Mouse (Mus musculus) gastrocnemius, adult 18-20 months (tissue): ENCODE data around the gene Snx30. TPM values are rescaled to one million over a fixed set of nuclear protein-coding genes. Genes with fewer than 3 reads are reported as not detected.
"Not testable (repeated sequence)": the region's sequence is repeated elsewhere in the genome, so short reads cannot be mapped to it uniquely, and the experiment has no call there.

ENCODE experiments used
- DNase-seq: peaks from one replicate; pipeline ENCODE4 v3.0.0; 2021; ENCODE audit warnings: low spot score
- total RNA-seq, 2 experiments: library from RNA; stranded (reverse); gene quantifications; 2 replicates each; pipeline ENCODE4 v1.2.3; 2021

The Snx30 gene
- total RNA-seq, 2 experiments from 2014 or later, result 2.9 to 3.7 TPM

- not testable (repeated sequence) for DNase-seq
Measured at GRCm38 (mm10) chr4:59793626-59794025, 12.0 kb upstream of the Snx30 start.

- DNase-seq, result no peak
Measured at GRCm38 (mm10) chr4:59794116-59794515, 11.5 kb upstream of the Snx30 start.

GRCm38 (mm10) chr4:59795788-59796455 is 9.7 kb upstream of the Snx30 start:
- DNase-seq, result no peak

- DNase-seq, result no peak
Measured at GRCm38 (mm10) chr4:59800181-59800580, 5.5 kb upstream of the Snx30 start.

- no peak for DNase-seq
Measured at GRCm38 (mm10) chr4:59801489-59801888, 4.2 kb upstream of the Snx30 start, which contains the start of gene Inip. Gene Inip (minus strand): TSS chr4:59801589.

GRCm38 (mm10) chr4:59802107-59802506 is 3.5 kb upstream of the Snx30 start:
- no peak for DNase-seq

GRCm38 (mm10) chr4:59802792-59803191 is 2.8 kb upstream of the Snx30 start:
- DNase-seq, result no peak

GRCm38 (mm10) chr4:59803358-59803757 is 2.3 kb upstream of the Snx30 start:
- no peak for DNase-seq

- no peak for DNase-seq
Measured at GRCm38 (mm10) chr4:59804754-59805153, 886 bp upstream of the Snx30 start.

- DNase-seq, result peak; percentile 25
Measured at GRCm38 (mm10) chr4:59805968-59806878, 583 bp downstream of the Snx30 start.

GRCm38 (mm10) chr4:59806879-59807195 is 1.2 kb downstream of the Snx30 start:
- DNase-seq, result no peak

- no peak for DNase-seq
Measured at GRCm38 (mm10) chr4:59807521-59807920, 1.9 kb downstream of the Snx30 start.

- no peak for DNase-seq
Measured at GRCm38 (mm10) chr4:59808396-59808795, 2.8 kb downstream of the Snx30 start.

- no peak for DNase-seq
Measured at GRCm38 (mm10) chr4:59814094-59814493, 8.5 kb downstream of the Snx30 start.

- no peak for DNase-seq
Measured at GRCm38 (mm10) chr4:59815121-59815810, 9.6 kb downstream of the Snx30 start.

GRCm38 (mm10) chr4:59816016-59816415 is 10.4 kb downstream of the Snx30 start:
- DNase-seq, result no peak

- no peak for DNase-seq
Measured at GRCm38 (mm10) chr4:59816477-59816876, 10.8 kb downstream of the Snx30 start.

- no peak for DNase-seq
Measured at GRCm38 (mm10) chr4:59817790-59818189, 12.2 kb downstream of the Snx30 start.

- no peak for DNase-seq
Measured at GRCm38 (mm10) chr4:59818498-59818897, 12.9 kb downstream of the Snx30 start.

- DNase-seq, result no peak
Measured at GRCm38 (mm10) chr4:59819054-59819472, 13.4 kb downstream of the Snx30 start.

- DNase-seq, result no peak
Measured at GRCm38 (mm10) chr4:59819477-59820022, 13.9 kb downstream of the Snx30 start.

GRCm38 (mm10) chr4:59821516-59821915 is 15.9 kb downstream of the Snx30 start:
- no peak for DNase-seq
